Mouse (Mus musculus): ENCODE measurements around the gene Gm11034. TPM values are rescaled to one million over a fixed set of nuclear protein-coding genes. Genes with fewer than 3 reads are reported as not detected.

Gene Gm11034
- not detected for total RNA-seq (2022)

- DNase-seq (ENCODE audit: low spot score in 2 of 2): no peak
Observed at GRCm38 (mm10) chr8:72213536-72213935, at the start of gene Gm11034. Gene Gm11034 (minus strand): TSS chr8:72213636.

- DNase-seq (ENCODE audit: low spot score in 2 of 2): no peak
Observed at GRCm38 (mm10) chr8:72262756-72263155, 49.3 kb upstream of the Gm11034 start.

GRCm38 (mm10) chr8:72261872-72262271, 48.4 kb upstream of the Gm11034 start:
- DNase-seq (ENCODE audit: low spot score in 2 of 2): no peak

GRCm38 (mm10) chr8:72261431-72261830, 48.0 kb upstream of the Gm11034 start:
- DNase-seq (ENCODE audit: low spot score in 2 of 2): no peak

- no peak for DNase-seq (ENCODE audit: low spot score in 2 of 2)
Observed at GRCm38 (mm10) chr8:72261019-72261418, 47.6 kb upstream of the Gm11034 start.

GRCm38 (mm10) chr8:72260585-72260984, 47.1 kb upstream of the Gm11034 start:
- no peak for DNase-seq (ENCODE audit: low spot score in 2 of 2)

- no peak for DNase-seq (ENCODE audit: low spot score in 2 of 2)
Observed at GRCm38 (mm10) chr8:72259862-72260261, 46.4 kb upstream of the Gm11034 start.

- DNase-seq (ENCODE audit: low spot score in 2 of 2): no peak
Observed at GRCm38 (mm10) chr8:72257902-72258238, 44.4 kb upstream of the Gm11034 start.

- no peak for DNase-seq (ENCODE audit: low spot score in 2 of 2)
Observed at GRCm38 (mm10) chr8:72257171-72257901, 43.9 kb upstream of the Gm11034 start.

GRCm38 (mm10) chr8:72244610-72245009, 31.2 kb upstream of the Gm11034 start:
- no peak for DNase-seq (ENCODE audit: low spot score in 2 of 2)

GRCm38 (mm10) chr8:72242226-72242625, 28.8 kb upstream of the Gm11034 start:
- DNase-seq (ENCODE audit: low spot score in 2 of 2): no peak

GRCm38 (mm10) chr8:72240951-72241350, 27.5 kb upstream of the Gm11034 start:
- DNase-seq (ENCODE audit: low spot score in 2 of 2): no peak

- no peak for DNase-seq (ENCODE audit: low spot score in 2 of 2)
Observed at GRCm38 (mm10) chr8:72240403-72240763, 26.9 kb upstream of the Gm11034 start.

- DNase-seq (ENCODE audit: low spot score in 2 of 2): peak; percentile 95 to 98
Observed at GRCm38 (mm10) chr8:72239499-72240402, 26.3 kb upstream of the Gm11034 start, which contains the start of gene Ap1m1. Gene Ap1m1 (plus strand): TSS chr8:72240018.

GRCm38 (mm10) chr8:72222656-72223055, 9.2 kb upstream of the Gm11034 start:
- no peak for DNase-seq (ENCODE audit: low spot score in 2 of 2)

GRCm38 (mm10) chr8:72220758-72221157, 7.3 kb upstream of the Gm11034 start:
- DNase-seq (ENCODE audit: low spot score in 2 of 2): no peak

GRCm38 (mm10) chr8:72219541-72220363, 6.3 kb upstream of the Gm11034 start, which contains the start of gene Fam32a:
Gene Fam32a (plus strand): TSS chr8:72219730.
- DNase-seq (ENCODE audit: low spot score in 2 of 2): peak; percentile 79 to 83

GRCm38 (mm10) chr8:72218781-72219540, 5.5 kb upstream of the Gm11034 start:
- DNase-seq (ENCODE audit: low spot score in 2 of 2): no peak

GRCm38 (mm10) chr8:72215871-72216270, 2.4 kb upstream of the Gm11034 start:
- no peak for DNase-seq (ENCODE audit: low spot score in 2 of 2)

- DNase-seq (ENCODE audit: low spot score in 2 of 2): no peak
Observed at GRCm38 (mm10) chr8:72215060-72215459, 1.6 kb upstream of the Gm11034 start.

GRCm38 (mm10) chr8:72212751-72213150, 685 bp downstream of the Gm11034 start, which contains the start of gene Cib3:
Gene Cib3 (minus strand): TSS chr8:72212837.
- no peak for DNase-seq (ENCODE audit: low spot score in 2 of 2)

All from gastrocnemius, adult 8-10 months (tissue).